Mouse (Mus musculus) heart, postnatal 10 days (tissue): ENCODE results near the gene Nodal. TPM values are rescaled to one million over a fixed set of nuclear protein-coding genes. Genes with fewer than 3 reads are reported as not detected.

Experiments used
- DNase-seq, 2 experiments: peaks; one replicate each; pipeline ENCODE4 v3.0.0; 2021
- intact Hi-C: fragments of 180-260 bp; cut with DNase I; formaldehyde crosslinking; loops from one replicate; pipeline ENCODE4 v1.15.1; 2025
- total RNA-seq, 2 experiments: library from RNA; stranded (reverse); gene quantifications; 2 replicates each; pipeline ENCODE4 v1.2.3; 2021

Gene Nodal
- total RNA-seq, 2 experiments from 2014 or later: 0.25 to 0.41 TPM

GRCm38 (mm10) chr10:61474344-61474743 is 56.6 kb downstream of the Nodal start:
- intact Hi-C loops: no loop called here
- no peak for DNase-seq

Other genes starting within 250 kb of the Nodal start
- not detected for gene Tbata, start 246.0 kb upstream of the Nodal start, total RNA-seq
- 1 to 10 TPM; 4.9 to 7.1 TPM for gene Adamts14, start 144.5 kb upstream of the Nodal start, total RNA-seq
- gene Prf1, start 120.1 kb upstream of the Nodal start, total RNA-seq: not detected
- gene Pald1, start 34.4 kb upstream of the Nodal start, total RNA-seq: 10 to 100 TPM; 43.3 to 44.7 TPM
- gene Eif4ebp2, start 34.7 kb downstream of the Nodal start, total RNA-seq: 10 to 100 TPM; 89.5 to 93.7 TPM
- gene Lrrc20, start 57.8 kb downstream of the Nodal start, total RNA-seq: 10 to 100 TPM; 19.1 to 22.9 TPM
- gene Npffr1, start 177.5 kb downstream of the Nodal start, total RNA-seq: under 1 TPM; 0.07 to 0.10 TPM
- 10 to 100 TPM; 45.1 to 52.5 TPM for gene Ppa1, start 230.6 kb downstream of the Nodal start, total RNA-seq